Mouse (Mus musculus): ENCODE results near the gene Phf11d.

DNA sequence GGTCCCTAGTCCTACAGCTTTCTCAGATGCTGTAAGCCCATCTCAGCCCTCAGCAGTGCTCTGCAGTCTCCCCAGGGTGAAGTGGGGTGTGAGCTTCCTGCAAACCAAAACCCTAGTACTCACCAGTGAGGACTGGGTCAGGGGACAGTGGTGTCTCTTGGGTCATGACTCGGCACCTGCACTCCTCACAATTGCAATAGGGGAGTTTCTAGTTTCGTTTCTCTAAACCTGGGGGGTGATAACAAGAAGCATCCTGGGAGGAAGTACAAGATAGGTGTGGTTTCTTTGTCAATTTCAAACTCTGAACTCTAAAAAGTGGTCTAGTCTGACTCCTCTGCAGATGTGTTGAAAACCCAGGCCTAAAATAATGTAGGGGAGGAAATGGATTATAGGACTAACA lies 31.7 kb upstream of the Phf11d start:
- no peak for TF ChIP-seq POLR2A (IDR thresholded peaks at IDR 0.05; ENCODE audit: borderline replicate concordance, control insufficient read depth, low read depth, low read length)
- TF ChIP-seq CTCF (IDR thresholded peaks at IDR 0.05; ENCODE audit: control insufficient read depth, insufficient read depth, low read length) = no peak
